Mouse (Mus musculus) brain, embryonic 14.5 days (tissue): Measurements from ENCODE around the gene Gm13695.
"Not testable (repeated sequence)": the region's sequence is repeated elsewhere in the genome, so short reads cannot be mapped to it uniquely, and the experiment has no call there.

ENCODE experiments used
- CTCF ChIP-seq: fragments of 200-500 bp; IDR thresholded peaks from 2 replicates; pipeline ENCODE4 v1.5.1; 2012; ENCODE audit warnings: inconsistent platforms, mild to moderate bottlenecking, moderate library complexity, borderline replicate concordance; ENCODE audit not compliant: insufficient read depth, insufficient read length; ENCODE audit errors: extremely low read depth
- POLR2A ChIP-seq: fragments of 200-500 bp; IDR thresholded peaks from 2 replicates; pipeline ENCODE4 v1.6.1; 2012; ENCODE audit warnings: mild to moderate bottlenecking, inconsistent platforms, borderline replicate concordance; ENCODE audit not compliant: poor library complexity, insufficient read depth, insufficient read length, severe bottlenecking; ENCODE audit errors: extremely low read depth

DNA sequence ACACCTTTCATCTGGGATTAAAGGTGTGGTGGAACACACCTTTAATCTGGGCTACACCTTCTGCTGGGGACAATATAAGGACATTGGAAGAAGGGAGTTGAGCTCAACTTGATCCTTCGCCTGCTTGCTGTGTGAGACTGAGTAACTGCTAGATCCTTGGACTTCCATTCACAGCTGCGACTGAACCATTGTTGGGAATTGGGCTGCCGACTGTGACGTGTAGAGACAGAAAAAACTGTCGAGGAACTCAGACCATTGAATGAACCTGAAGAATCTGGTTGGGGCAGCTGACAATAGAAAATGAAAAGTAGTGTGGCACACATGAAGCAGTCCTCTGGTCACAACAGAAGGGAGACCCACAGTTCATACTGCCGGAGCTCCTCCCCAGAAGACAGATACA lies 11.5 kb downstream of the Gm13695 start, which contains the start of gene Gm13694:
- not testable (repeated sequence) for TF ChIP-seq CTCF, POLR2A
